Mouse (Mus musculus): ENCODE results near the gene Slc30a3. TPM values are rescaled to one million over a fixed set of nuclear protein-coding genes. Genes with fewer than 3 reads are reported as not detected.

Slc30a3 gene
- 8.5 and 9.2 TPM in 2 replicates for polyA plus RNA-seq (2011; ENCODE audit: insufficient read depth, insufficient read length, low read depth, missing spikeins)

DNA sequence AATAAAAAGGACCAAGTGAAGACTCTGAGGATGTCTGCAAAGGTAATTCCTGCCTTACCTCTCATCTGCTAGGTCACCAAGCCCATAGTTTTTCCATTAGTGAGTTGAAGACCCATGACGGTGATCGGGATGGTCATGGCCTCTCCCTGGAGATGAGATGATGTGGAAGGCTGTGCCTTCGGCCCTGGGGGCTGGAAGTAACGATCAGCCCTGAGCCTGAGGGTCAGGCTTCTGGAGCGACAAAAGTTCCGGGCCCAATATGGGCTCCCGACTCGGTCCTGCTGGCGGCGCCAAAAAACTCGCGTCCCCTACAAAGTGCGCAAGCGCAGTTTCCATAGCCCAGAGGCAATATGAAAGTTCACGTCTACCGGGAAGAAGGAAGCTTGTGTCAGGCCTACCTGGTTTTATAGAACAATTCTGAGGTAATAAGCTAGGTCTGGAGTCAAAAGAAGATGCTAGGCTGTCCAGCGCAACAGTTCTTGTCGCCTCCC is at the start of gene Slc30a3:
Gene Slc30a3, minus strand, starts transcription at position 238 of the 491 bp plus-strand sequence.
- no peak for TF ChIP-seq CTCF (IDR thresholded peaks at IDR 0.05; ENCODE audit: low read depth, low read length)
- TF ChIP-seq POLR2A (IDR thresholded peaks at IDR 0.05; ENCODE audit: insufficient read depth, low read length): no peak
- TF ChIP-seq EP300 (IDR thresholded peaks at IDR 0.05; ENCODE audit: insufficient read depth, low read depth, low read length): no peak
- Histone ChIP-seq H3K9ac (ENCODE audit: low read depth, poor library complexity, severe bottlenecking) (no peak within 1 kb of the TSS), H3K4me3 (ENCODE audit: low read depth, low read length) (no peak within 1 kb of the TSS), H3K27ac (ENCODE audit: insufficient read depth, low read length) (no peak within 1 kb of the TSS), H3K36me3 (ENCODE audit: control insufficient read depth, insufficient read depth, low read length, poor library complexity, severe bottlenecking) (no peaks in the 10 kb centered on the region), H3K9me3 (replicated peaks; ENCODE audit: control insufficient read depth, insufficient read depth, low read length, poor library complexity, severe bottlenecking) (no peaks in the 10 kb centered on the region), H3K27me3 (ENCODE audit: control insufficient read depth, insufficient read depth, low read length, poor library complexity, severe bottlenecking) (no peaks in the 10 kb centered on the region), H3K4me1 (ENCODE audit: control insufficient read depth, insufficient read depth, low read length) (no peaks in the 10 kb centered on the region)

- Histone ChIP-seq H3K9ac (ENCODE audit: low read depth, poor library complexity, severe bottlenecking) (peak within 1 kb of the TSS; percentile 64), H3K4me3 (ENCODE audit: low read depth, low read length) (peak within 1 kb of the TSS; percentile 78), H3K27ac (ENCODE audit: insufficient read depth, low read length) (no peak within 1 kb of the TSS), H3K27me3 (ENCODE audit: control insufficient read depth, insufficient read depth, low read length, poor library complexity, severe bottlenecking) (no peaks in the 10 kb centered on the region), H3K4me1 (ENCODE audit: control insufficient read depth, insufficient read depth, low read length) (no peaks in the 10 kb centered on the region), H3K9me3 (replicated peaks; ENCODE audit: control insufficient read depth, insufficient read depth, low read length, poor library complexity, severe bottlenecking) (no peaks in the 10 kb centered on the region), H3K36me3 (ENCODE audit: control insufficient read depth, insufficient read depth, low read length, poor library complexity, severe bottlenecking) (peaks cover 26% of the 10 kb centered on the region)
- TF ChIP-seq CTCF (IDR thresholded peaks at IDR 0.05; ENCODE audit: low read depth, low read length) (no peak), POLR2A (IDR thresholded peaks at IDR 0.05; ENCODE audit: insufficient read depth, low read length) (peak; percentile 82)
These were observed 46.1 kb upstream of the Slc30a3 start, which contains the start of gene Mpv17 for GRCm38 (mm10) chr5:31154152-31154553. Gene Mpv17 (minus strand): TSS chr5:31154251.

GRCm38 (mm10) chr5:31153516-31154151 is 45.6 kb upstream of the Slc30a3 start:
- no peak overlapping the region for H3K27ac ChIP-seq (ENCODE audit: insufficient read depth, low read length)
- TF ChIP-seq EP300 (IDR thresholded peaks at IDR 0.05; ENCODE audit: insufficient read depth, low read depth, low read length) (no peak), CTCF (IDR thresholded peaks at IDR 0.05; ENCODE audit: low read depth, low read length) (no peak), POLR2A (IDR thresholded peaks at IDR 0.05; ENCODE audit: insufficient read depth, low read length) (no peak)
- no peaks in the 10 kb centered on the region for H3K4me1 ChIP-seq (ENCODE audit: control insufficient read depth, insufficient read depth, low read length)
- H3K36me3 ChIP-seq (ENCODE audit: control insufficient read depth, insufficient read depth, low read length, poor library complexity, severe bottlenecking): peaks cover 22% of the 10 kb centered on the region
- H3K27me3 ChIP-seq (ENCODE audit: control insufficient read depth, insufficient read depth, low read length, poor library complexity, severe bottlenecking): no peaks in the 10 kb centered on the region
- peak overlapping the region; percentile 78 for H3K4me3 ChIP-seq (ENCODE audit: low read depth, low read length)
- peak overlapping the region; percentile 64 for H3K9ac ChIP-seq (ENCODE audit: low read depth, poor library complexity, severe bottlenecking)
- H3K9me3 ChIP-seq (replicated peaks; ENCODE audit: control insufficient read depth, insufficient read depth, low read length, poor library complexity, severe bottlenecking): no peaks in the 10 kb centered on the region

DNA sequence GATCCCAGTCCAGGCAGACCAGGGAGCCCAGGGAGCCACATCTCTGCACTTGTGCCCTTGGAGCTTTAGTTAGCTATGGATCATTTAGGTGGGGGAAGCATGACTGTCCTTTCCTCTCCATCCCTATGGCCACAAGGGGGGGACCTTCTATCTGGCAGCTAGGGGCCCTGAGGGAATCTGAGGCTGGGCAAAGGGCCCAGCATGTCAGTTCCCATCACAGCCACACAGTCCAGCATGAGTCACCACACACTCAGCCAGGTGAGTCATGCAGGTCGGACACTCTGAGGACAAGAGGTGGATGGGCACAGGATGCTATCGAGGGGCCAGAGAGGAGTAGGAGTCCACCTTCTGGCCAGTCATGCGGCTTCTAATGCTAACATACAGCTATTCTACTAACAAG is 43.7 kb upstream of the Slc30a3 start:
- H3K9me3 ChIP-seq (replicated peaks; ENCODE audit: control insufficient read depth, insufficient read depth, low read length, poor library complexity, severe bottlenecking): no peaks in the 10 kb centered on the region
- no peak overlapping the region for H3K9ac ChIP-seq (ENCODE audit: low read depth, poor library complexity, severe bottlenecking)
- no peaks in the 10 kb centered on the region for H3K4me1 ChIP-seq (ENCODE audit: control insufficient read depth, insufficient read depth, low read length)
- H3K27ac ChIP-seq (ENCODE audit: insufficient read depth, low read length): no peak overlapping the region
- H3K27me3 ChIP-seq (ENCODE audit: control insufficient read depth, insufficient read depth, low read length, poor library complexity, severe bottlenecking): no peaks in the 10 kb centered on the region
- peaks cover 3% of the 10 kb centered on the region; the same call in 1 of the 2 replicates for H3K36me3 ChIP-seq (ENCODE audit: control insufficient read depth, insufficient read depth, low read length, poor library complexity, severe bottlenecking)
- TF ChIP-seq POLR2A (IDR thresholded peaks at IDR 0.05; ENCODE audit: insufficient read depth, low read length): no peak
- TF ChIP-seq CTCF (IDR thresholded peaks at IDR 0.05; ENCODE audit: low read depth, low read length): peak; percentile 7
- no peak for TF ChIP-seq EP300 (IDR thresholded peaks at IDR 0.05; ENCODE audit: insufficient read depth, low read depth, low read length)
- H3K4me3 ChIP-seq (ENCODE audit: low read depth, low read length): no peak overlapping the region

GRCm38 (mm10) chr5:31149781-31150180 is 41.7 kb upstream of the Slc30a3 start:
- Histone ChIP-seq H3K4me3 (ENCODE audit: low read depth, low read length) (no peak overlapping the region), H3K27ac (ENCODE audit: insufficient read depth, low read length) (no peak overlapping the region), H3K4me1 (ENCODE audit: control insufficient read depth, insufficient read depth, low read length) (no peaks in the 10 kb centered on the region), H3K27me3 (ENCODE audit: control insufficient read depth, insufficient read depth, low read length, poor library complexity, severe bottlenecking) (no peaks in the 10 kb centered on the region), H3K36me3 (ENCODE audit: control insufficient read depth, insufficient read depth, low read length, poor library complexity, severe bottlenecking) (peaks cover 2% of the 10 kb centered on the region), H3K9ac (ENCODE audit: low read depth, poor library complexity, severe bottlenecking) (no peak overlapping the region), H3K9me3 (replicated peaks; ENCODE audit: control insufficient read depth, insufficient read depth, low read length, poor library complexity, severe bottlenecking) (no peaks in the 10 kb centered on the region)
- TF ChIP-seq CTCF (IDR thresholded peaks at IDR 0.05; ENCODE audit: low read depth, low read length): no peak
- TF ChIP-seq POLR2A (IDR thresholded peaks at IDR 0.05; ENCODE audit: insufficient read depth, low read length): no peak
- no peak for TF ChIP-seq EP300 (IDR thresholded peaks at IDR 0.05; ENCODE audit: insufficient read depth, low read depth, low read length)

DNA sequence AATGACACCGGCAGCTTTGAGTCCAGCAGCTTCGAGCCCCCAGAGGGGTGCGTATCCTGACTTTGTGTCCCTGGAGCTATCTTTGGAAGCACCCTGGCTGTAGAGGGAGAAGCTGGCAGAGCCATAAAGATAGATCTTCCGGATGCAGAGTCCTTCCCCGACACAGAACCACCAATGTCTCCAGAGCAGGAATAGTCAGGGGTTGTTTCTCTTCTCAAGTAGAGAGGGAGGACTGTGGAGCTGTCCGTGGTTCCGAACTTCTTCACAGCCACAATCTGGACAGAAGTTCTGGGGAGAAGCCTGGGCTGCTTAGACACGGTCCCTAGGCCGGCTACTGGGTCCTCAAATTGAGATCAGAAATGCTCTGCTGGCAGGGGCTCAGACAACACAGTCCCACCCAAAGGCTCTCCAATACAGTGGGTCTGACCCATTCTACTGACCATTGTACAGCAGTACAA is 31.0 kb upstream of the Slc30a3 start:
- H3K9me3 ChIP-seq (replicated peaks; ENCODE audit: control insufficient read depth, insufficient read depth, low read length, poor library complexity, severe bottlenecking): no peaks in the 10 kb centered on the region
- H3K9ac ChIP-seq (ENCODE audit: low read depth, poor library complexity, severe bottlenecking): no peak overlapping the region
- peaks cover 12% of the 10 kb centered on the region; the same call in 1 of the 2 replicates for H3K27me3 ChIP-seq (ENCODE audit: control insufficient read depth, insufficient read depth, low read length, poor library complexity, severe bottlenecking)

More for the DNA sequence above, 31.0 kb upstream of the Slc30a3 start:
- Histone ChIP-seq H3K4me1 (ENCODE audit: control insufficient read depth, insufficient read depth, low read length) (no peaks in the 10 kb centered on the region), H3K4me3 (ENCODE audit: low read depth, low read length) (no peak overlapping the region), H3K27ac (ENCODE audit: insufficient read depth, low read length) (no peak overlapping the region), H3K36me3 (ENCODE audit: control insufficient read depth, insufficient read depth, low read length, poor library complexity, severe bottlenecking) (no peaks in the 10 kb centered on the region)
- TF ChIP-seq EP300 (IDR thresholded peaks at IDR 0.05; ENCODE audit: insufficient read depth, low read depth, low read length): no peak
- TF ChIP-seq POLR2A (IDR thresholded peaks at IDR 0.05; ENCODE audit: insufficient read depth, low read length): no peak
- TF ChIP-seq CTCF (IDR thresholded peaks at IDR 0.05; ENCODE audit: low read depth, low read length): no peak

Data from ES-Bruce4 (cell line).